Mouse (Mus musculus) spleen, adult 2 months (tissue): ENCODE measurements around the gene Pacsin2.

Source experiments
- CTCF ChIP-seq: fragments of 200-500 bp; IDR thresholded peaks from 2 replicates; pipeline ENCODE4 v1.5.1; 2011; ENCODE audit warnings: mild to moderate bottlenecking, inconsistent platforms; ENCODE audit not compliant: insufficient read depth, insufficient read length, insufficient replicate concordance; ENCODE audit errors: extremely low read depth
- POLR2A ChIP-seq: fragments of 200-500 bp; IDR thresholded peaks from 2 replicates; pipeline ENCODE4 v1.6.1; 2011; ENCODE audit warnings: low read depth, low read length, inconsistent platforms

- no peak for TF ChIP-seq POLR2A
- no peak for TF ChIP-seq CTCF
Measured at GRCm38 (mm10) chr15:83365697-83366096, 98.7 kb downstream of the Pacsin2 start.
